Mouse (Mus musculus): ENCODE results near the gene Fam126a. TPM values are rescaled to one million over a fixed set of nuclear protein-coding genes. Genes with fewer than 3 reads are reported as not detected.

Gene Fam126a
- polyA plus RNA-seq, 1 experiment = 5.7 TPM

GRCm38 (mm10) chr5:23992876-23993552 lies 37.5 kb downstream of the Fam126a start:
- DNase-seq (ENCODE audit: low read depth) = no peak

GRCm38 (mm10) chr5:23990001-23990400 lies 40.5 kb downstream of the Fam126a start:
- DNase-seq (ENCODE audit: low read depth) = no peak

- no peak for DNase-seq (ENCODE audit: low read depth)
These were observed 42.7 kb downstream of the Fam126a start for GRCm38 (mm10) chr5:23987792-23988191.

- no peak for DNase-seq (ENCODE audit: low read depth)
These were observed 48.4 kb downstream of the Fam126a start for GRCm38 (mm10) chr5:23982081-23982480.

GRCm38 (mm10) chr5:23978516-23978915 lies 52.0 kb downstream of the Fam126a start:
- no peak for DNase-seq (ENCODE audit: low read depth)

GRCm38 (mm10) chr5:23974994-23975575 lies 55.4 kb downstream of the Fam126a start:
- DNase-seq (ENCODE audit: low read depth) = no peak

- DNase-seq (ENCODE audit: low read depth) = no peak
These were observed 62.8 kb downstream of the Fam126a start for GRCm38 (mm10) chr5:23967705-23968104.

GRCm38 (mm10) chr5:23964599-23965165 lies 65.8 kb downstream of the Fam126a start:
- no peak for DNase-seq (ENCODE audit: low read depth)

GRCm38 (mm10) chr5:23953047-23953446 lies 77.4 kb downstream of the Fam126a start:
- no peak for DNase-seq (ENCODE audit: low read depth)

- no peak for DNase-seq (ENCODE audit: low read depth)
These were observed 82.4 kb downstream of the Fam126a start for GRCm38 (mm10) chr5:23948071-23948470.

GRCm38 (mm10) chr5:23945056-23945455 lies 85.4 kb downstream of the Fam126a start:
- DNase-seq (ENCODE audit: low read depth) = no peak

GRCm38 (mm10) chr5:23943534-23943933 lies 87.0 kb downstream of the Fam126a start:
- DNase-seq (ENCODE audit: low read depth) = no peak

GRCm38 (mm10) chr5:23923481-23924165 lies 106.9 kb downstream of the Fam126a start:
- no peak for DNase-seq (ENCODE audit: low read depth)

GRCm38 (mm10) chr5:23922516-23923291 lies 107.8 kb downstream of the Fam126a start:
- no peak for DNase-seq (ENCODE audit: low read depth)

GRCm38 (mm10) chr5:23921316-23921715 lies 109.2 kb downstream of the Fam126a start:
- no peak for DNase-seq (ENCODE audit: low read depth)

GRCm38 (mm10) chr5:23919892-23920731 lies 110.4 kb downstream of the Fam126a start:
- no peak for DNase-seq (ENCODE audit: low read depth)

GRCm38 (mm10) chr5:23917301-23917700 lies 113.2 kb downstream of the Fam126a start:
- no peak for DNase-seq (ENCODE audit: low read depth)

- no peak for DNase-seq (ENCODE audit: low read depth)
These were observed 118.9 kb downstream of the Fam126a start for GRCm38 (mm10) chr5:23911556-23911955.

- no peak for DNase-seq (ENCODE audit: low read depth)
These were observed 121.2 kb downstream of the Fam126a start for GRCm38 (mm10) chr5:23909256-23909655.

GRCm38 (mm10) chr5:23908486-23909090 lies 121.9 kb downstream of the Fam126a start:
- DNase-seq (ENCODE audit: low read depth) = no peak

- DNase-seq (ENCODE audit: low read depth) = no peak
These were observed 128.3 kb downstream of the Fam126a start for GRCm38 (mm10) chr5:23902221-23902620.

All from gonadal fat pad, adult 2 months (tissue).